Mouse (Mus musculus): ENCODE measurements around the gene Arhgef39. TPM values are rescaled to one million over a fixed set of nuclear protein-coding genes. Genes with fewer than 3 reads are reported as not detected.

The Arhgef39 gene
- polyA plus RNA-seq, 1 experiment = 38.3 TPM

- Histone ChIP-seq H3K4me3 (ENCODE audit: low read depth, low read length) (no peak overlapping the region; the same call in 1 of the 2 replicates), H3K27me3 (ENCODE audit: control insufficient read depth, insufficient read depth, low read length) (peaks cover 9% of the 10 kb centered on the region; the same call in 1 of the 2 replicates), H3K36me3 (ENCODE audit: control insufficient read depth, insufficient read depth, low read length) (peaks cover 8% of the 10 kb centered on the region), H3K4me1 (ENCODE audit: control insufficient read depth, insufficient read depth, insufficient read length, low read length) (peaks cover 3% of the 10 kb centered on the region), H3K27ac (ENCODE audit: insufficient read depth, low read depth, low read length) (no peak overlapping the region)
- WGBS = 49% methylated on average over 11 of the region's 11 CpGs
- no peak for TF ChIP-seq POLR2A (IDR thresholded peaks at IDR 0.05; ENCODE audit: low read depth, low read length)
- TF ChIP-seq CTCF (IDR thresholded peaks at IDR 0.05; ENCODE audit: extremely low read depth, insufficient read length, insufficient replicate concordance, low read depth, low read length) = no peak
Observed at GRCm38 (mm10) chr4:43452315-43452714, 47.2 kb downstream of the Arhgef39 start.

DNA sequence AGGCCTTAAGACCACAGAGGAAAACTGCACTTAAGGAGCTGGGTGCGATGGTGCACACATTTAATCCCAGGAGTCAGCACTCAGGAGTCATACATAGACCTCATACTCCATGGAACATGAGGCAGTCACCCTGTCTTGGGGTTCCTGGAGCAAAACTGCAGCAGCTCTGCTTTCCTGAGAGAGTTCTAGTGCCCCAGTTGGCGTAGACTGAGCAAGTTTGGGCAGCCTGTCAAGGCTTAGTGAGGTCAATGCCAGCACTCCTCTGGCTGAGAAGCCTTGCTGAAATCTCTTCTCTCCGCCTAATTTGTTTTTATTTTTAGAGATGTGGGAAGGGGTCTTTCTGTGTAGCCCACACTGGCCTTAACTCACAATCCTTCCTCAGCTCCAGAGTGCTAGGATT is 50.9 kb downstream of the Arhgef39 start:
- TF ChIP-seq CTCF (IDR thresholded peaks at IDR 0.05; ENCODE audit: extremely low read depth, insufficient read length, insufficient replicate concordance, low read depth, low read length) (no peak), POLR2A (IDR thresholded peaks at IDR 0.05; ENCODE audit: low read depth, low read length) (no peak)
- peaks cover 3% of the 10 kb centered on the region; the same call in 1 of the 2 replicates for H3K27me3 ChIP-seq (ENCODE audit: control insufficient read depth, insufficient read depth, low read length)
- no peak overlapping the region for H3K27ac ChIP-seq (ENCODE audit: insufficient read depth, low read depth, low read length)
- H3K4me3 ChIP-seq (ENCODE audit: low read depth, low read length) = no peak overlapping the region
- peaks cover 28% of the 10 kb centered on the region for H3K36me3 ChIP-seq (ENCODE audit: control insufficient read depth, insufficient read depth, low read length)
- peaks cover 7% of the 10 kb centered on the region for H3K4me1 ChIP-seq (ENCODE audit: control insufficient read depth, insufficient read depth, insufficient read length, low read length)
- WGBS = 85% methylated on average over 3 of the region's 3 CpGs

- Histone ChIP-seq H3K4me3 (ENCODE audit: low read depth, low read length) (no peak overlapping the region), H3K36me3 (ENCODE audit: control insufficient read depth, insufficient read depth, low read length) (peaks cover 28% of the 10 kb centered on the region), H3K27me3 (ENCODE audit: control insufficient read depth, insufficient read depth, low read length) (no peaks in the 10 kb centered on the region), H3K4me1 (ENCODE audit: control insufficient read depth, insufficient read depth, insufficient read length, low read length) (peaks cover 3% of the 10 kb centered on the region; the same call in 1 of the 2 replicates), H3K27ac (ENCODE audit: insufficient read depth, low read depth, low read length) (no peak overlapping the region)
- WGBS = 61% methylated on average over 13 of the region's 13 CpGs
- TF ChIP-seq POLR2A (IDR thresholded peaks at IDR 0.05; ENCODE audit: low read depth, low read length) = no peak
- no peak for TF ChIP-seq CTCF (IDR thresholded peaks at IDR 0.05; ENCODE audit: extremely low read depth, insufficient read length, insufficient replicate concordance, low read depth, low read length)
Observed at GRCm38 (mm10) chr4:43447251-43447650, 52.2 kb downstream of the Arhgef39 start.

Other genes starting within 250 kb of the Arhgef39 start
- gene Atp8b5, start 232.5 kb downstream of the Arhgef39 start, polyA plus RNA-seq (2012; rRNA removed) = 0.03 and 0.11 TPM in 2 replicates
- 9.4 and 11.2 TPM in 2 replicates for gene Rusc2, start 117.7 kb downstream of the Arhgef39 start, polyA plus RNA-seq (2012; rRNA removed)
- gene Fam166b, start 70.6 kb downstream of the Arhgef39 start, polyA plus RNA-seq (2012; rRNA removed) = 0.24 TPM in 1 of 2 replicates, not detected in the other
- gene Tesk1, start 57.8 kb downstream of the Arhgef39 start, polyA plus RNA-seq (2012; rRNA removed) = 45.8 and 77.6 TPM in 2 replicates
- gene Cd72, start 45.1 kb downstream of the Arhgef39 start, polyA plus RNA-seq (2012; rRNA removed) = 2.8 and 11.4 TPM in 2 replicates
- gene Sit1, start 16.0 kb downstream of the Arhgef39 start, polyA plus RNA-seq (2012; rRNA removed) = 0.96 and 1.9 TPM in 2 replicates
- gene Ccdc107, start 6.8 kb downstream of the Arhgef39 start, polyA plus RNA-seq (2012; rRNA removed) = 365 and 503 TPM in 2 replicates
- 36.6 and 47.7 TPM in 2 replicates for gene Car9, start 7.3 kb upstream of the Arhgef39 start, polyA plus RNA-seq (2012; rRNA removed)
- 31.6 and 37.0 TPM in 2 replicates for gene Tpm2, start 24.1 kb upstream of the Arhgef39 start, polyA plus RNA-seq (2012; rRNA removed)
- 66.9 and 133 TPM in 2 replicates for gene Creb3, start 62.6 kb upstream of the Arhgef39 start, polyA plus RNA-seq (2012; rRNA removed)
- gene Tln1, start 63.0 kb upstream of the Arhgef39 start, polyA plus RNA-seq (2012; rRNA removed) = 47.2 and 78.0 TPM in 2 replicates
- 20.2 and 31.9 TPM in 2 replicates for gene Rgp1, start 79.0 kb upstream of the Arhgef39 start, polyA plus RNA-seq (2012; rRNA removed)
- 5.3 and 7.6 TPM in 2 replicates for gene Gba2, start 79.2 kb upstream of the Arhgef39 start, polyA plus RNA-seq (2012; rRNA removed)
- gene Msmp, start 84.8 kb upstream of the Arhgef39 start, polyA plus RNA-seq (2012; rRNA removed) = not detected in 2 replicates
- 5.8 and 6.3 TPM in 2 replicates for gene Npr2, start 132.2 kb upstream of the Arhgef39 start, polyA plus RNA-seq (2012; rRNA removed)
- gene Spag8, start 153.9 kb upstream of the Arhgef39 start, polyA plus RNA-seq (2012; rRNA removed) = 0.39 and 0.63 TPM in 2 replicates
- 59.9 and 73.8 TPM in 2 replicates for gene Hint2, start 156.8 kb upstream of the Arhgef39 start, polyA plus RNA-seq (2012; rRNA removed)
- gene Tmem8b, start 169.3 kb upstream of the Arhgef39 start, polyA plus RNA-seq (2012; rRNA removed) = 3.0 and 4.3 TPM in 2 replicates
- gene Fam221b, start 169.4 kb upstream of the Arhgef39 start, polyA plus RNA-seq (2012; rRNA removed) = not detected in 2 replicates
- not detected in 2 replicates for gene Olfr70, start 201.1 kb upstream of the Arhgef39 start, polyA plus RNA-seq (2012; rRNA removed)
- gene Olfr71, start 210.6 kb upstream of the Arhgef39 start, polyA plus RNA-seq (2012; rRNA removed) = not detected in 2 replicates
- 1.0 and 2.0 TPM in 2 replicates for gene Hrct1, start 227.5 kb upstream of the Arhgef39 start, polyA plus RNA-seq (2012; rRNA removed)
- gene Spaar, start 230.3 kb upstream of the Arhgef39 start, polyA plus RNA-seq (2012; rRNA removed) = 0.28 and 1.1 TPM in 2 replicates